ENCODE assay signal across 23 mouse cellular contexts in genomic region chr14:79266408-79266807, GRCm38 (mm10). TPM values are rescaled to one million over a fixed set of nuclear protein-coding genes. Genes with fewer than 3 reads are reported as not detected.
"Had no signal": no experiment of that assay in that cellular context is flagged by ENCODE, and none has a peak within 500 bp of the region (broad histone marks: within the 10 kb centered on the region; RNA-seq: fewer than 3 reads in every experiment).

No protein-coding gene starts in this region.

- H3K36me3 ChIP-seq: kidney, embryonic 15.5 days; limb, embryonic 15.5 days; midbrain, embryonic 10.5 days; neural tube, embryonic 15.5 days had no signal

- H3K4me1 ChIP-seq: kidney, embryonic 15.5 days; limb, embryonic 15.5 days; midbrain, embryonic 10.5 days; neural tube, embryonic 15.5 days had no signal

- H3K27me3 ChIP-seq: kidney, embryonic 15.5 days; limb, embryonic 15.5 days; neural tube, embryonic 15.5 days had no signal

- H3K4me3 ChIP-seq: kidney, embryonic 15.5 days; left cerebral cortex, adult 2 months; limb, embryonic 15.5 days; midbrain, embryonic 10.5 days; myocyte; neural tube, embryonic 15.5 days had no signal

- H3K9ac ChIP-seq: kidney, embryonic 15.5 days; limb, embryonic 15.5 days; liver, embryonic 14.5 days; lung, embryonic 14.5 days; neural tube, embryonic 15.5 days had no signal

- DNase-seq: kidney, postnatal 14 days; lung, embryonic 14.5 days; lung, postnatal 10 days; lung, postnatal 4 days; midbrain, embryonic 14.5 days; right cerebral cortex, adult 18-20 months; right cerebral cortex, postnatal 25 days; thymus, postnatal 14 days had no signal

- H3K9me3 ChIP-seq: kidney, embryonic 15.5 days; limb, embryonic 15.5 days; midbrain, embryonic 10.5 days; neural tube, embryonic 15.5 days had no signal

- H3K27ac ChIP-seq: kidney, embryonic 15.5 days; left cerebral cortex, adult 2 months; limb, embryonic 15.5 days; liver, embryonic 14.5 days; midbrain, embryonic 10.5 days; neural tube, embryonic 15.5 days had no signal

- H3K4me2 ChIP-seq: kidney, embryonic 15.5 days; limb, embryonic 15.5 days; lung, embryonic 14.5 days; neural tube, embryonic 15.5 days had no signal

RNA-seq across cellular contexts. Expression of gene Zfp957, which starts 19.2 kb away (rescaled TPM):
- total RNA-seq: layer of hippocampus, postnatal 25 days; left cerebral cortex, adult 2 months; left cerebral cortex, postnatal 14 days; megakaryocyte, adult 5-6 weeks had no signal
- polyA plus RNA-seq: large intestine, adult 2 months; limb, embryonic 11.5 days; limb, embryonic 15.5 days; liver, embryonic 14.5 days; lung, embryonic 14.5 days; midbrain, embryonic 10.5 days; midbrain, embryonic 14.5 days; myocyte; neural tube, embryonic 11.5 days; neural tube, embryonic 15.5 days; small intestine, adult 2 months; stomach, embryonic 16.5 days had no signal
